Mouse (Mus musculus) cerebellum, postnatal 4 days (tissue): Measurements from ENCODE around the gene Gm17577.
"Not testable (repeated sequence)": the region's sequence is repeated elsewhere in the genome, so short reads cannot be mapped to it uniquely, and the experiment has no call there.

Experiments used
- DNase-seq, 2 experiments: peaks; one replicate each; pipeline ENCODE4 v3.0.0; 2022; ENCODE audit warnings: low spot score in 2 of 2, mixed read lengths in 1 of 2

Gene Gm17577

DNA sequence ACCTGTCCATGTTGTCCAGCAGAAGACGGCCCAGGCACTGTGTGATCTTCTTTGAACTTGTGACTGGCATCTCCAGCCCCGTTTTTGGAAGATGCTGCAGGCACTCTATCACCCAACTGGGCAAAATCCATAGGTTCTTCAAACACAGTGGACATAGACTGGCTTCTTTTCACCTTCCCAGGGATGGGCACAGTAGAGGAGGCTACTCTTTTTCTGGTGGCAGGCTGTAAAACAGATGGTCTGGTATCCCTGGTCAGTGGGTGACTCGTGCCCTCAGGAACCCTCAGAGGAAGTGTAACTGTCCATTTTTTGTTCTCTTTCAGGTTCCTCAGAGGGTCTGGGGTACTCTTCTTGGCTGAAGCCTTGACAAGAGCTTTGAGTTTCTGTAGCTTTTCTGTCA is at the start of gene Gm17577:
Gene Gm17577 (minus strand): TSS at position 101 of the 400 bp plus-strand sequence.
- not testable (repeated sequence) for DNase-seq

DNA sequence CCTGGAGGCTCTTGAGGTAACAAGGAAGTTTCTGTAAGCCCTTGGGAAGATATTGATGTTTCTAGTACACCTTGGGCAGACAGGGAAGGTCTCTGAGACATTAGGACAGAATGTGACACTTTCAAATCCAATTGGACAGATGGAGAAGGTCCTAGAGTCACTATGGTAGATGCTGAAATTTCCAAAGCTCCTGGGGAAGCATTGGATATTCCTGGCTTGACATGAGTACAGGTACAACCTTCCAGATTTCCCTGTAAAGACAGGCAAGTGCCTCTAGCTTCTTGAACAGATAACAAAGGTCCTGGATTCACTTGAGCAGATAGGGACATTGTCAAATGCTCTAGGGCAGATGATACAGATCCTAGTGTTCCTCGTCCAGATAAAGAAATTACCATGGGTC is 24.3 kb downstream of the Gm17577 start, which contains the start of gene Srsx:
Gene Srsx (minus strand): TSS at position 101 of the 400 bp plus-strand sequence.
- DNase-seq, result not testable (repeated sequence)
